In the genomic region with DNA sequence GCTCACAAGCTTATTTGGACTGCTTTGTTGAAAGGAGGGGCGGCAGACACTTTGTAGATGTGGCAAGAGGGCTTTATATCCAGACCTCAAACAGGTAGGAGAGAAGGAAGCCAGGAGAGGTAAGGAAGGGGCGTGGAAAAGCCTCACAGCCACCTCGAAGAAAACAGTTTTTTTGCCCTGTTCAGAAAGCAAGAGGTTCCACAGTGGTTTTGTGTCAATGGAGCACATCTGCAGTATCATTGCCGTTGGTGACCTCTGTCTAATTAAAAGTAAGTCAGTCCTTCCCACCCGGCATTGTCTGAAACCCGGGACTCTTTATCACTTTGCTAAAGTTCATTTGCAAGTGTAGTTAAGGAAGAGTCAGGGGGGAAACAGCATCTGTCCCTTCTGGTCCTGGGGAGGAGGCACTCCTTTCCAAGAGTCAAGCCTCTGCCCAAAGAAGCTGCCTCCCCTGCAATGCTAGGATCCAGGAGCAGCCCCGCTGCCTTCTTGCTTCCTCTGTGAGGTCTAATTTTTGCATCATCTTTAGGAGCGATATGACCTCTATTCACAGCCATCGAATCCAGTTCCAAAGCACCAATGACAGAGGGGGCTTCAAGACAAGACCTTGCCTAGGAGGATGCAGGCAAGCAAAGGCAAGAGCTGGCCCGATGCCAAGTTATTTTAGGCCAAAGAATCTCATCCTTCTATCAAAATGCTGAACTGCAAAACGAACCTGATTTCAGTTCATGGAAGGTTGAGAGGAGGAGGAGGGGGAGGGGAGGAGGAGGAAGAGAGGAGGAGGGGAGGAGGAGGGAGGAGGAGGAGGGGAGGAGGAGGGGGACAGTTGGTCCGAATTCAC, we compare ENCODE assay signal across 10 mouse cellular contexts. TPM values are rescaled to one million over a fixed set of nuclear protein-coding genes. Genes with fewer than 3 reads are reported as not detected.
DNase-seq lines count a peak whose midpoint lies in the region; ATAC-seq and TF ChIP-seq lines count a peak whose summit lies in the region.
"Had no signal": no experiment of that assay in that cellular context is flagged by ENCODE, and none has a peak within 500 bp of the region (broad histone marks: within the 10 kb centered on the region; RNA-seq: fewer than 3 reads in every experiment).

No protein-coding gene starts in this region.

- 4% methylated on average over 11 of the region's 12 CpGs for WGBS in heart, embryonic 12.5 days
- WGBS in forebrain, embryonic 15.5 days: 10% methylated on average over 12 of the region's 12 CpGs

- H3K4me1 ChIP-seq in heart, embryonic 12.5 days (replicated peaks): 0 out of 2 replicates have a peak, but pooled peaks cover 3% of the 10 kb centered on the region
- peaks cover 27% of the 10 kb centered on the region for H3K4me1 ChIP-seq in forebrain, embryonic 15.5 days

- no peak for DNase-seq in heart, adult 9 months (ENCODE audit: low spot score in 2 of 2)
- DNase-seq in cerebellum, adult 11 months: peak; percentile 59
- peak in 1 of 2 experiments; percentile 26 for DNase-seq in layer of hippocampus, adult 2 months (ENCODE audit: low spot score in 2 of 2)
- DNase-seq in lung, postnatal 14 days: peak; percentile 8
- peak; percentile 60 for DNase-seq in right cerebral cortex, postnatal 4 days
- DNase-seq in natural killer cell, adult 2 months (ENCODE audit: low spot score in 2 of 2): no peak

- H3K9ac ChIP-seq in heart, embryonic 12.5 days: peak overlapping the region; percentile 65; the same call in 1 of the 2 replicates
- peak overlapping the region; percentile 60 for H3K9ac ChIP-seq in forebrain, embryonic 15.5 days (replicated peaks)

- H3K4me2 ChIP-seq in heart, embryonic 12.5 days: peak overlapping the region; percentile 96
- peak overlapping the region; percentile 63 for H3K4me2 ChIP-seq in forebrain, embryonic 15.5 days (replicated peaks)

- H3K4me3 ChIP-seq in heart, embryonic 12.5 days: peak overlapping the region; percentile 55
- peak overlapping the region; percentile 57 for H3K4me3 ChIP-seq in forebrain, embryonic 15.5 days
- peak overlapping the region; percentile 75 for H3K4me3 ChIP-seq in layer of hippocampus, adult 2 months

- H3K27me3 ChIP-seq in heart, embryonic 12.5 days (replicated peaks): peaks cover 7% of the 10 kb centered on the region; the same call in 1 of the 2 replicates
- no peaks in the 10 kb centered on the region for H3K27me3 ChIP-seq in forebrain, embryonic 15.5 days

- no peaks in the 10 kb centered on the region for H3K36me3 ChIP-seq in heart, embryonic 12.5 days
- no peaks in the 10 kb centered on the region for H3K36me3 ChIP-seq in forebrain, embryonic 15.5 days

- H3K27ac ChIP-seq in heart, embryonic 12.5 days (ENCODE audit: poor library complexity, severe bottlenecking): no peak overlapping the region
- peak overlapping the region; percentile 38 for H3K27ac ChIP-seq in forebrain, embryonic 15.5 days (replicated peaks)
- H3K27ac ChIP-seq in layer of hippocampus, adult 2 months: peak overlapping the region; percentile 95

- ATAC-seq in heart, embryonic 12.5 days (ENCODE audit: insufficient number of reproducible peaks, low FRiP score): no peak
- peak; percentile 61 for ATAC-seq in forebrain, embryonic 15.5 days (replicated peaks)
- ATAC-seq: Patski had no signal

- TF ChIP-seq CTCF in layer of hippocampus, adult 2 months (conservative IDR thresholded peaks at IDR 0.05): no peak

- H3K9me3 ChIP-seq in heart, embryonic 12.5 days (replicated peaks): no peaks in the 10 kb centered on the region; the same call in 1 of the 2 replicates
- H3K9me3 ChIP-seq in forebrain, embryonic 15.5 days: no peaks in the 10 kb centered on the region

RNA-seq across cellular contexts. Expression of gene Scn1a, which starts 31.5 kb away (rescaled TPM):
- 0.08 TPM in 1 of 2 replicates, not detected in the other for polyA plus RNA-seq in heart, embryonic 12.5 days (2016; fragmentation: Nextera tagmentation; extraction: Ambion mirVana)
- 11.7 and 12.6 TPM in 2 replicates for polyA plus RNA-seq in forebrain, embryonic 15.5 days (2015; fragmentation: Nextera tagmentation; extraction: Ambion mirVana)
- 10 to 100 TPM; 62.2 to 63.7 TPM for total RNA-seq in layer of hippocampus, adult 2 months (2021)
- total RNA-seq: hematopoietic stem cell, adult 5-6 weeks had no signal
- polyA plus RNA-seq: Patski had no signal

Comparison
In these comparisons a context has a peak if more than half of its experiments do, and no peak if none do; other contexts are left out.
1. DNase-seq: peak in cerebellum, adult 11 months (single experiment), lung, postnatal 14 days (single experiment) and right cerebral cortex, postnatal 4 days (single experiment); none in heart, adult 9 months (0 of 2) and natural killer cell, adult 2 months (0 of 2).
2. RNA of gene Scn1a, which starts 31.5 kb away (polyA plus RNA-seq): 11.7 to 12.6 TPM in forebrain, embryonic 15.5 days; 0.08 TPM in heart, embryonic 12.5 days; every median in the first group is over 10 times any median in the second.
3. Peak in every context shown above with its lines, with median percentiles within 50 percentile points of each other: H3K4me3 ChIP-seq.